Mouse (Mus musculus) heart, postnatal 4 days (tissue): ENCODE measurements at regions not wholly inside any gene's neighbourhood (a gene's known extent, or its start where the extent isn't known, plus 50 kb on each side); places are given as distances from the start of the nearest gene placed in this dataset.
A peak's percentile ranks its signal among the peaks of the same experiment; 100 is the strongest.

Source experiments
- DNase-seq: peaks from one replicate; pipeline ENCODE4 v3.0.0; 2021

DNA sequence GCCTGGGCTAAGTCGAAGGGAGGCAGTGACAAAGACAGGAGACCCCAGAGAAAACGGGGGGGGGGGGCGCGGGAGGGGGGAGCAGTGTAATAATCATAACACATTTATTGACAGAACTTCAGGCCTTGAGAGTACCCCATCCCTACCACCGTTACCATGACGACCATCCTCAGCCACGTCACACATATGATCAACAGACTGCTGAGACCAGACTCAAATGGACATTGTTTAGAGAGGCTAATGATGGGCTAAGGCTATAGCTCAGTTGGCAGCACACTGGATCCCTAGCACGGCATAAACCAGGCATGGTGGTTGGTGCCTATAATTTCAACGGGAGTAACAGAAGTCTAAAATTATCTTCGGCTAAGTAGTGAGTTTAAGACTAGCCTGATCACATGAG, 565.8 kb upstream of the Adam5 start:
- no peak for DNase-seq

DNA sequence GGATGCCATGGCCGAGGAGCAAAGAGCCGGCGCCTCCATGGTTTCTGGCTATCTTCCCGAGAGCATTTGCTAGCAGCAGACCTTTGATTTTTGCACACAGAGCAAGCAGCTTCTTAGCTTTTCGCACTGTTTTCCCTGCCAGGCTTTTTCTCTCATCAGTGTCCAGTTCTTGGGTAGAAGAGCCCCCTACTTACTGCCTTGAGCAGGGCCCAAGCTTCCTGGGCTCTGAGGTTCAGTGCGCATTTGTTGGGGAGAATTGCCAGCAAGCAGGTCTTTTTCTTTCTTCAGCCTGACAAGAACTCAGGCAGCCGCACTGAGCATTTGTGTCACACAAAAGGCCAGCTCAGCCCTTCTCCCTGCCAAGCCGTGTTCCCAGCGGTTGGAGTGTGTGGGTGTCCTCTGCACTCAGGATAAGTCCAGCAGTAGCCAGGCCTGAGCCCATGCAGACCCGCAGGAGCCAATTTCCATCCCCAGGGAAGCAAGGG, 565.2 kb upstream of the Adam5 start:
- peak; percentile 52 for DNase-seq

DNA sequence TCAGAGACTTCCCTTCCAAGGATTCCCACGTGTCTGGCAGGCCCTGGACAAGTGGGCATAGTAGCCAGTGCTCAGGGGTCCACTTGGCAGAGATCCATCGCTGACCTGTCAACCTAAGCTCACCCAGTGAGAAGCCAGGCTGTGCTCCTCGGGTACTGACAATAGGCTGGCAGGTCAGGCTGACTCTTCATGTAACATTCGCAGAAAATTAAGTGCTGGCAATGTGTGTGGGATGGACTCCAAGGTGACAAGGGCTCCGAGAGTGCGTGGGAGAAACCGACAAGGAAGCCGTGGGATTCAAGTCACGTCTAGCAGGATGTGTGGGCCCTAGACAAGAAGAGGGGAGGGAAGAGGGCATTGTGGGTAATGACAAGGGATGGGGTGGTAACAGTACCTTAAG, 564.6 kb upstream of the Adam5 start:
- peak; percentile 10 for DNase-seq

DNA sequence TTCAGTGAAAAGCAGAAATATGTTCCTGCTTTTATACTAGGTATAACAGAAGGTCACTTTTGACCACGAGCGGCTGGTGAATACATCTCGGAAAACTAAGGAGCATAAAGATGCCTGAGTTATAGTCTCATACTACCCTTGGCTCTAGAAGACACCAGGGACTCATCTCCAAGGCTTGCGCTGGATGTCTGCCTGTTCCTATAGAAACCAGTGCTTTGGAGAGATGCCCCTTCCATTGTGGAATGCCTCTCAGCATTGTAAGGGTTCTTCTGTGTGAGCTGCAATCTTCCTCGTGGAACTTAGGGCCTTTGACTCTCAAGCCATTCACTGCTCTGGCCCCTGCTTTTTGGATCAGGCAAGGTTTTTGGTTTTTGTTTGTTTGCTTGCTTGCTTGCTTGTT, 561.0 kb upstream of the Adam5 start:
- no peak for DNase-seq

DNA sequence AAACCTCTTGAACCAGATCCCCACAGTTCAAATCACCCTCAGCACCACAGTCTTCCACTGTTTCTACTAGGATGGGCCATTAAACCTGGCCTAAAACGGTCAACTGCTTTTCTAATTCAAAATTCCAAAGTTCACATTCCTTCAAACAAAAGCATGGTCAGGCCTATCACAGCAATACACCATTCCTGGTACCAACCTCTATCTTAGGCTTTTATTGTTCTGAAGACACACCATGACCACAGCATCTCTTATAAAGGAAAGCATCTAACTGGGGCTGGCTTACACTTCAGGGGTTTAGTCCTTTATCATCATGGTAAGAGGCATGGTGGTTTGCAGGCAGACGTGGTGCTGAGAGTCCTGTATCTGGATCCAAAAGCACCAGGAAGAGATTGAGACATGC, 560.4 kb upstream of the Adam5 start:
- DNase-seq, result no peak

DNA sequence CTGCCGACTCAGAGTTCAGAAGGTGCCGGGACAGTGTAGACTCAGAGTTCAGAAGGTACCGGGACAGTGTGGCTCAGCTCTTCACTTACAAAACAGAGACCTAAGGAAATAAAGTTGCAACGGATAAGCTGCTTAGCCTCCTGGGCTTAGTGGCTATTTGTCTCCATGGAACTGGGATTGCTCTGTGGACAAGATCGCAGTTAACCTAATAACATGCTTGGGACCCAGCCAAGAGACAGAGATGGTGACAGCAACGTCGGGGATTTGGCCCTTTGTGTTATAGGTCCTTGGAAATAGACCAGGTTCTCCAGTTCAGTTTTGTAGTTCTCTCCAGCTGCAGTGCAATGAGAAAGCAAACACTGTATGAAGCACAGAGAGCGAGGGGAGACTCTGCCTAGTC, 549.1 kb upstream of the Adam5 start:
- peak; percentile 16 for DNase-seq

DNA sequence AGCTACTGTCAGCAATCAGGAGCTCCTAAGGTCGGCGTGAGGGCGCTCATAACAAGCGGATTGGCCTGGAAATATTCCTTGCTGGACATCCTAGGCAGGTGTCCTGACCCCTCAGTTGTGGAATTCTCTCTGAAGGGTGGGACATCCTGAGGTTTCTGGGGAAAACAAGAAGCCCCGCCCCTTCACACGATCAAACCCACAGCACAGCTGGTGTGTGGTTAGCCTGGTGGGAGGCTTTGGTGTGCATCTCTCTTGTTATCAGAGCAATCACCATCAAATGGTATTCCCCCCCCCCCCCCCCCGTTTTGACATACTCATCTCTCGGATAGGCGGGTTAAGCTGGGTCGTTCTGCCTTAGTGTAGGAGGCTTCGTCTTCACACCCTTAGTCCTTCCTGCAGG, 546.8 kb upstream of the Adam5 start:
- DNase-seq, result no peak

DNA sequence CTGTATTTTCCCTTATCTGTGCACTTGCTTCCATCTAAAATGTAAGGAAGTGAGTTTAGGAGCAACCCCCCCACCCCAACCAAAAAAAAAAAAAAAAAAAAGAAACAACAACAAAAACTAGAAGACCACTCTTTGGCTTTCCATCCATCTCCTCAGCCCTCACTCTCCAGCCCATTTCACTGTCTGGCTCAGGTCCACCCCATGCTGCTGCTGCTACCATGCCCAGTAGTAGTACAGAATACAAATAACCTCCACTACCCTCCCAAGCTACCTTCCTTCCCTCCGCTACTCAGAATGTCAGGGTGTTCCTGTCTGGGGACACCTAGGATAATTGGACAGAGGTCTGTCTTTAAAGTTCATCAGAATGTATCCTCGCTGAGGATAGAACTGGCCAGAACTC, 545.2 kb upstream of the Adam5 start:
- DNase-seq, result no peak

DNA sequence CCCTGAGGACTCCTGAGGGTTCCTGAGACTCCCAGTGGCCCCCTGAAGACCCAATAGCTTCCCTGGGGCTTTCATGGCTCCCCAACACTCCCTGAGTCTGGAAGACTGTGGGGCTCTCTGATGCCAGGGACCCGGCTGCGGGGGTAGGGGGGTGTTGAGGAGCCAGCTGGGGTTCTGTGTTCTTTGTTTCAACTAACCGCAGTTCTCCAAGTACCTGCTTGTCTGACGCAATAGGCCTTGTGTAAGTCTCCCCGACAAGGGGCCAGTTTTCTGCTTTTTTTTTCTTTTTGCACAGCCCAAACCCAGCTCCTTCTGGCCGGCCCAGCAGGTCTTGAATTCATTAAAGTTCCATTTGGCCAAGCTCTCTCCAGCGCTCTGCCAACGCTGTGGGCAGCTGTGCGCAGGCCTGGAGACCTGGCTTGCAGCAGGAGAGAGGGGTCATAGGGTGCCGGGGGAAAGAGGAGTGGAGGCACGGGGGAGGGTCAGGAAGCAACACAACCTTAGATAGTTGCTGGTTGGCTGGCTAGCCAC, 544.5 kb upstream of the Adam5 start:
- DNase-seq, result peak; percentile 18

DNA sequence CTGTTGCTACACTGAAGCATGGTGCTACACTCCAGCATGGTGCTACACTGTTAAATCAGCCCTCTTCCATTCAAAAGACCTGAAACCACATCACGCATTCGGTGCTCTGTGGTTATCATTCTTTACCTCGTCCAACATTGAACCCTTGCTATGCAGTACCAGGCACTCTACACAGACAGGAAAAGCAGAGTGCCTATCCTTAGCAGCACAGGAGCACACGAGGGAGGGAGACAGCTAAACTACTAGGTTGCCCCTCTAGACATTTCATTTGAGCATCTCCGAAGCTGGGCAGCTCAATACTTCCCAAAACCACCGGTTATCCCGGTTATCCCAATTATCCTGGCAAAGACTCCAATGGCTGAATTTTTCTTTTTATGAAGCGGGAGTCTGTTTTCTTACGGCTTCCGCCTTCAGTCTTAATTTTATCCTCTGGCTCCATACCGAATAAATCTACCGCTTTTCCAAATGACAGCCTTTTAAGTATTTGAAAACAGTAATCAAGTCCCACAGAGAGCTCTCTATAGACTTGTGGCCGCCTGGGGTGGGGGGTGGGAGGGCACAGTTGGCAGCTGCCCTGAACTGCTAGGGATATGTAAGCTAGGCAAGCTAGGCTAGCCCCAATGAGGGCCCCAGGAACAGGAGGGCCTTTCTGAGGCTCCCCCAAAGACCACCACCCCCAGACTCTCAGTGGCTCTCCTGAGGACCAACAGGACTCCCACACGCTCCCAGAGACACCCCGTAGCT, 543.8 kb upstream of the Adam5 start:
- no peak for DNase-seq

DNA sequence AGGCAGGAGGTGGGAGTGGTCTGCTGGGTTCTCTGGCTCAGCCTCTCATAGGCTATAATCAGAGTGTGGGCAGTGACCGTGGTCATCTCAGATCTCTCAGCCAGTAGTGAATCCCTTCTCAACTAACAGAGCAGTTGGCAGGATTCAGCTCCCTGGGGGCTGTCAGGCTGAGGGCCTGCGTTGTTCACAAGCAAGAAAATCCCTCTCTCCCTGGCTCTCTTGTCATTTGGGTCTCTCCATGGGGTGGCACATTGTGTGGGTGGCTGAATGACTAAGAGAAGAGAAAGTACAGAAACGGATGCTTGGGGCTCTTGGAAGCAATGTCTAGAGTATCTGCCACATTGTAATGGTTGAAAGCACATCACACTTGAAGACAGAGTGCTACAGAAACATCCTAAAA, 542.0 kb upstream of the Adam5 start:
- no peak for DNase-seq

DNA sequence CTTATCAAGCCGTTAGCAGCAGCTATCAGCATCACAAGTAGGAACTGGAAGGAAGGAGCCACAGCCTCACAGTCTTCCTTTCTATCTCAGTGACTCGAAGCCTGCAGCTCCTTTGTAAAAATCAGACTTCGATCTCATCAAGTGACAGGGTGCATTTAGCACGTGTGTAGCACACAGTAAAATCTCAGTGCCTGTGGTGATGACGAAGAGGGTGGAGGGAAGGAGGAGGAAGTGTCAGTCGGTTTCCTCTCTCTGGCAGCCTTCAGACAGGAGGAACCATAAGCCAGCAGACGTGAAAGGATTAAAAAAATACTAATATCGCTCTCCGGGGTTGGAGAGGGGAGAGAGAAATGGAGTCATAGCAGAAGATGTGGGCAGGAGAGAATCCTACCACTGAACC, 538.5 kb upstream of the Adam5 start:
- no peak for DNase-seq

DNA sequence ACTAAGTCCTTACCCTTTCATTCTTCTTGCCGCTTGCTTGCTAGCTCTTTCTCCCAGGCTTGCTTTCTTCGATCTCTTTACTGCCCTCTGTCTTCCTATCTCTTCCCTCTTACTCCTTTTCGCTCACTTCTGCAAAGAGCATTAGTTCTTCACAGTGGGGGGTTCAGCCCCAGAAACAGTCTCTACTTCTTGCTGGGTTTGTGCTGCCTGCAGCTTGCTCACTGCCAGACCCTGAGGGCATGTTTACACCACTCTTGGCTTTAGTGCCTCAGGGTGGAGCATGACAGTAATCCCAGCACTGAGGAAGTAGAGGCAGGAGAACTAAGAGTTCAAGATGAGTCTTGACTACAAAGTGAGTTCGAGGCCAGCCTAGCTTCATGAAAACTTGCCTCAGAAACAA, 538.0 kb upstream of the Adam5 start:
- no peak for DNase-seq

DNA sequence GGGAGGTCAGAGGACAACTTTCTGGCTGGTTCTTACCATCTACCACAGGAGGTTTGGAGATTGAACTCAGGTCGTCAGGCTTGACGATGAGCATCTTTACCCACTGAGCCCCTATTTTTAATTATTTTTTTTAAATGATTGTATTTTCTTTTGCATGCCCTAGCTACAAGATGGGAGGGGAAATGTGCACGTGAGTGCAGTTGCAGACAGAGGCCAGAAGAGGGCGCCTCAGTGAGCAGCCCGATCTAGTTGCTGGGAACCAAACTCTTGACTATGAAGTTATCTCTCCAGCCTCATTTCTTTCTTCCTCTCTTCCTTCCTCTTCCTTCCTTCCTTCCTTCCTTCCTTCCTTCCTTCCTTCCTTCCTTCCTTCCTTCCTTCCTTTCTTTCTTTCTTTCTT, 537.3 kb upstream of the Adam5 start:
- DNase-seq, result no peak

DNA sequence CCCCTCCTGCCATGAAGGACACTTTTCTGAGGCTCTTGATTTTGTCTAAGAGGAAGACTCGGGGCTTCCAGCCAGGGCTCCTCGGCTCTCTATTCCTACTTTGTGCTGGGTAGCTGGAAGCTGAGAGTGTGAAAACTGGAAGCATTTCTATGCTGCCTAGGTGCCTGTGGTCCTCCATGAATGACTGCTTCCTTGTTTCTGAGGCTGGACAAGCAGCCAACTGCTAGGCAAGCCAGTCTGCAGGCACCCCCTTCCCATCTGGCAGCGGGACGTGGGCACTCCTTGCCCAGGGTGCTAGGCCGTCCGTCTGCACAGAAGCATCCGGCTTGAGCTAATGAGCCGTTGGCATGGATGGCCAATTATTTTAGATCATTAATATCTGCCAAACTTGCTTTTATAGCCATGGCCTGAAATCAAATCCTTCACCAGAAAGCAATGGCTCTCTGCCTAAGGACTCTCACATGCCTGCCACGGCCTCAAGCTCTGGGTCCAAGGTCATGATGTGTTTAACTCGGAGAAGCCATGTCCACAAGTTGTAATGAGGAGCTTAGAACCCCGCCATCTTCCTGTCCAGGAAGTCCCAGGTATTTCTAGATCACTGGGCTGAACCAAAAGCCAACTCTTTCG, 534.5 kb upstream of the Adam5 start:
- no peak for DNase-seq

DNA sequence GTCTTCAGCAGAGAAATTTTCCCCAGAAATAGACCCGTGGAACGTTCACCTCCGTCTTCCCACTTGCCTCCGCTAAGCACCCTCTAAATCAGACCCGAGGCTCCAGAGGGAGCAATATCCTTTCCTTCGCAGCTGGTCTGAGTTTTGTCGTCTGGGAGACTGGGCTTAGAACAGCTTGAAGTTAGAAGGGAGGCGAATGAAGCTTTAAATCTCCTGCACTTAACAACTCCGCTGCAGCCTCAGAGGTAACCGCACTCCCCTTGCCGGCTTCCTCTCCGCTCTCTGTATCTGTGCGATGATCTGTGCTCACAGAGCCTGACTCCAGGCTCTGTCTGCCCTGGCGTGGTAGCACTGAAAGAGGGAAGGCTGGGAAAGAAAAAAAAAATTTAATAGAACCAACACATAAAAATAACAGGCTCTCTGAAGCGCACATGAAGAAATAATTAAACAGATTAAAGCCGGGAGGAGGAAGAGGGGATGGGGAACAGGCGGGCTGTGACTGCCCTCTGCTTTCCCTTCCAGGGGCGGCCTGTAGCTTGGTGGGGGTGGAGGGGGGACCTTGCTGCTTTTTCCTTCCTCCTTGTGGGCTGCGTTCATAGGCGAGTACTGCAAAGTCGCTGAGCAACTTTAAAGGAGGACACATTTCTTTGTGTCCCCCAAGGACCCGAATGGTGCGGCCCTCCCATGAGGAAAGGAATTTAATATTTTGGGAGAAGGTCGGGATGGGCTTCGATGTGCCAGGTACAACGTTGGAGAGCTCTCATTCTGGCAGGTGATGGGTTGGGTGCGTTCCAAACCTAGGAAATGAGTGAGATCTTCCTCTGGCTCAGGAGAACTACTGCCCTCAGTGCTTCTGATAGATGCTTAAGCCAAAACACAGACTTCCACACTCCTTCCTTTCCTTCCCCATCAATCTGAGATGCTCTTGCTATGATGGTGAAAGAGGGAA, 529.9 kb upstream of the Adam5 start:
- DNase-seq, result no peak

DNA sequence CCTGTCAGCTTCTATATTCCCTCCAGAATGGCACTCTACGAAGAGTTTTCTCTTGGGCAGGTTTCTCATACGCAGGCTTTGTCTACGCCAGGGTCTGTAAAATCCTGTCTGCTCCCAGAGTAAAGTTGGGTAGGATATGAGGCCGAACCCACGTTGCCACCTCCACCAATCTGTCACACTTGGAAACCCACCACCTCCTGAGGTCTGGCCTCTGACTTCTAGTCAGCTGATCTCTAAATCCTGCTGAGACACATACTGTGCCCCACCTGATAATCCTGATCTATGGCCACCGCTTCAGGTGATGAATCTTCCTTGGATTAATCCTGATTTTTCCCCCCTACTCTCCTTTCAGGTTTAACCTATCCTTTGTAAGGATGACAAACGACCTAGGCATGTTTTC, 529.2 kb upstream of the Adam5 start:
- no peak for DNase-seq

DNA sequence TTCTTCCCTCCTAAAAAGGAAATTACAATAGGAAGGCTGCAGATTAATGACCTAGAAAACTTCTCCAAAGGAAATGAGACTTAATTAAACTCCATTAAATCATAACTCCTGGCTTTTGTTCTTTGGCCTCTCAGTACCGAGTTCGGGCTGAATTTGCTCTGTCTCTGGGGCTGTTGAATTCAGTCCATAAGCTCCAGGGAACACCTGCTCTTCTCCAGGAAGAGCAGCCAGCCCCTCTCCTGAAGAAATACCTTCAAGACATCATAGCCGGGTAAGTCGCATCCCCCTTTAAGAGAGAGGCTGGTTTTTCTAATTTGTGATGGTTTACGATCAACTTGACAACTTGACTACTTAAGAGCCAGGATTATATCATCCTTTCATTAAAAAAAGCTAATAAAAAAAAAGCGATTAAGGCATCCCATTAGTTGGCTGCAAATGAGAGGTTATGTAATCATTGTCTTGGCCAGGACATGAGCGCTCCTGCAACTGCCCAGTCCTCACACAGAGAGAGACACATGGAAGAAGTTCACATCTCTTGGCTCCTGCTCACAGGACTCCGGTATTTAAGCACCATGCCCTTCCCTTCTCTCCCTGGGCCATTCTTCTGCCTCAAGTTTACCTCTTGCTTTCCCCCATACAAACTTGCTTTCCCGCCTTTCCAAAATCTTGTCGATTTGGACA, 524.0 kb upstream of the Adam5 start:
- no peak for DNase-seq

DNA sequence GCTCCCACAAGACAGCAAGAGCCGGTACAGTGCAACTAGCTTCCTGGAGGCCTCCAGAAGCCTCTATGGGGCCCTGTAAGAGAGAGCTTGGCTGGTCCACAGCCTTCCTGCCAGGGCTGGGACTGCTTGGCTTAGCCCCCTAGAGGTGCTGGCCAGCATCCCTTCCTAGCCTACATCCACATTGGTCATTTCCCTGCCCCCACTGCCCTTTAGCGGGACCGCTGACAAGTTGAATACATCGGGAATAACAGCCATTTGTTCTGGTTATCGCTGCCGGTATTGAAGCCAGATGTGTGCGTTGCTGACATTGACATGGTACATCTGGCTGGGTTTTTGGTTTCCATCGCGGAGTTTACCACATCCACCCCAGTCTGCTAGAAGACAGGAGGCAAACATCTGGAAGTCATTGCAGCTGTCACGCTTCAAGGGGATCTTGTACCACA, 519.0 kb upstream of the Adam5 start:
- DNase-seq, result peak; percentile 80

DNA sequence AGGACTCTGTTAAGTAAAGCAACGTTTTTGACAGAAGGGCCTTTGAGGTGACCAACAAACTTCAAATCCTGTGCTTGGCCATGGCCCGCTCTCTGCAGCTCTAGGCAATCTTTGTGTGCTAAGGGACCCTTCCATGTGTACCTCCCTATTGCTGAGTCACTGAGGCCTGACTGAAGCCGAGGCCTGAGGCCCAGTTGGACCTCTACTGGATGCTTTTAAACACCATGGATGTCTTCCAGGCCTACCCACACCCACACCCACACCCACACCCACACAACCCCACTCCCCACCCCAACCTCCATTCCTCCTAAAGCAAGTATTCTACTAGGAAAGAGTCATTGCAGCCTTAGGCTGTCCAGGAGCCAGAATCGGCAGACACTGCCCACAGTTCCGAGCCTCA, 518.3 kb upstream of the Adam5 start:
- no peak for DNase-seq

DNA sequence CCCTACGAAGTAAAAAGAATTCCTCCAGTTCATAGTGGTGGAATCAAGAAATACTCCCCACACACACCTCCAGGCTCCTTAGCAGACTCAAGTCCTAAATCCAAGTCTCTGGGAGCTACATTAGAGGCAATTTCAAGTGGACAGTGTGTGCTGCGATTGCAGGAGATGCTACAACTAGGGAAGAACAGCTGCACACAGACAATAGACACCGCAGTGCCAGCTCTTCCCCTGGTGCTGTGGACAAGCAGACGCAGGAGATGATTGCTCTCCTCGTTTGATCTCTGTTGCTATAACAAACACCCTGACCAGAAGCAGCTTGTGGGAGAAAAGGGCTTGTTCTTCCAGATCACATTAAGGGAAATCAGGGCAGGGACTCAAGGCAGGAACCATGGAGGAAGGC, 517.1 kb upstream of the Adam5 start:
- DNase-seq, result no peak

DNA sequence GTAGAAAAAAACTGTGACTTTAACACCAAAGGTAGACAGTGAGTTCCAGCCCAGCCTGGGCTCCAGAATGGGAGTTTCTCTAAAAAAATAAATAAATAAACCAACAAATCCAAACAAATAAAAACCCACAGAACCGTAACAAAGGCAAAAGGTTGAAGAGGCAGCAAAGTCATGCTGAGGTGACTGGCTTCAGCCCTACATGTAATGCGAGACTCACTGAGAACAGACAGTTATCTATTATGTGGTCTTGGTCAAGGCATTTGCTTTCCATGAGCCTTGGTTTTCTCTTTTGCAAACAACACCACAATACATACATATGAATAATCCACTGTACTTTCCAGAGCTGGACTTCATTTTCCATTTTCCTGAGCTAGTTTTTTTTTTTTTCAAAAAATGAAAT, 516.6 kb upstream of the Adam5 start:
- no peak for DNase-seq
